Mouse (Mus musculus) adrenal gland, adult (tissue): ENCODE results near the gene Tle1.

ENCODE experiments used
- DNase-seq, 2 experiments: peaks; one replicate each; pipeline ENCODE4 v3.0.0; 2022 to 2023; ENCODE audit warnings: low spot score in 1 of 2; ENCODE audit not compliant: inconsistent age in 2 of 2

Tle1 gene

DNA sequence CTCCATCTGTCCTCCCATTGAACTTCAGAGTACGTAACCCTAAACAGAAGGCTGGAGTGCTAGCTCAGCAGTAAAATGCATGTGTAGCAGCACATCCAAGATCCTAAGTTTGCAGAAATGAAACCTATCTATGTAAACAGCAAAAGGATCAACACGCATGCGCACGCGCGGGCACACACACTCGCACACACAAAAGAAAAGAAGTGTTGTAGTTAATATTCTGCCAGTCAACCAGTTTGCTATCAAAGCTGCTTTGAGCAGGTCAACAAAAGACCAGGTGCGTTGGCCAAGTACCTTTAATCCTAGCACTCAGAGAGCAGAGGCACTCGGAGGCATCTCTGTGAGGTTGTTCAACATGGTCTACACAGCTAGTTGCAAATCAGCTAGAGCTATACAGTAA is 35.0 kb downstream of the Tle1 start:
- DNase-seq, result no peak

DNA sequence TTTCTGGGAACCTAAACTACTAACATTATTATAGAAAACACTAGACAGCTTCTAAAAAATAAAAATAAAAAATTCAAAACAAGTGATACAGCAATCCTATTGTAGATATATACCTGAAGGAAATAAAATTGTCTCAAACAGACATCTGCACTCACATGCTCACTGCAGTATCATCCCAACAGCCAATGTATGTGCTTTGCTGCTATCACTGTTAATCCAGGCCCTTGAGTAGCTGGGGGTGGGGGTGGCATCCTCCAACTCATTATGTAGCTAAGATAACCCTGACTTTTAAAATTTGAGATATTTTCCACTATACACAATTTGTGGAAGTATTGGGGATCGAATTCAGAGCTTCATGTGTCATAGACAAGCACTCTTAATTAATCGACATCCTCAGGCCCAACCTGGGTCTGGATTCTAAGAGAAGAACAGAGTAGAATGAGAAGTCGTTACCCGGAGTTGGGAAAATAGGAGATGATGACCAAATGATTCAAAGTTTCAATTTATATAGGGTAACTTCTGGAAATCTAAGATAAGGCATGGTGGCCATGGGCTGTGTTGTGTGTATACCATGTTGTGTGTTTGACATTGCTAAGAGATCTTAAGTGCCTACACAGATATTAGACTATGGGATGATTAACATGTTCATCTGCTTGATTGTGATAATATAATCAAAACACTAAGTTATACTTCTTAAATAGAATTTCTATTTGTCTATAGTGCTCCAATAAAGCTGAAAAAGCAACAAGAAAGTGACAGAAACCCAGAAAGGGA is 38.1 kb downstream of the Tle1 start:
- no peak for DNase-seq

GRCm38 (mm10) chr4:72160102-72160511 is 40.6 kb downstream of the Tle1 start:
- DNase-seq, result no peak

- no peak for DNase-seq
Observed at GRCm38 (mm10) chr4:72157931-72158371, 42.8 kb downstream of the Tle1 start.

- peak in 1 of 2 experiments; percentile 48 for DNase-seq
Observed at GRCm38 (mm10) chr4:72150460-72151131, 50.1 kb downstream of the Tle1 start.

DNA sequence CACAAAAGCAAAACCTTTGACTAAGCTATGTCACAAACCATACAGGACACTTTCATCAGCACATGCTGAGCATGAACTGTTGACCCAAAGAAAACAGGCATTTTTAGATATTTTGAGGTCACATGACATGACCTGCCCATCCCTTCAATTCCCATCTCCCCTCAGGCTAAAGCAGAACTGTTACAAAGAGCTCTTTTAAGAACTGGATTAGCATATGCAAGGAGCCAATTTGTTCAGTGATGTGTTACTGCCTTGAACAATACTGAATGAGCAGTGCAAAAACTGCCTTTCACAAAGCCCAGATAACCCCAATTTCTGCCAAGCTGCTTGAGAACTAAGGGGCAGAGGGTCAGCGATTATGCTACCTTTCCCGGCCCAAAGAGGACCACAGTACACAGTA is 54.7 kb downstream of the Tle1 start:
- no peak for DNase-seq

DNA sequence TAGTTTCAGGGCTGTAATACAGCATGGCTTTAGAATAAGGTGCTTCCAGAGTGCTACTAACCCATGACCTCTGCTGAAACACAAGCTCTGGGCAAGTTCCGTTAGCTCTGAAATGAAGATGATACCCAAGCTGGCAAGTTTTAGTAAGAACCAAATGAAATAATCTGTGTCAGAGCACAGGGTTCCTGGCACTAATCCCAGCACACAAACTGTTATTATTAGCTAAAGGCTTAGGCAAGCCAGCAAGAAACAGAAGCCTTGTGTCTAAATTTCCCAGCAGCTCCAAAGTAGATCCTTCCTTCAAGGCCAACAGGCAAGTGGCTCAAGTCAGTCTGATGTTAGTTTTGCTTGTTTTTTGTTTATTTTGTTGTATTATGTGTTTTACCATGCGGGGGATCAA is 56.2 kb downstream of the Tle1 start:
- DNase-seq, result no peak

DNA sequence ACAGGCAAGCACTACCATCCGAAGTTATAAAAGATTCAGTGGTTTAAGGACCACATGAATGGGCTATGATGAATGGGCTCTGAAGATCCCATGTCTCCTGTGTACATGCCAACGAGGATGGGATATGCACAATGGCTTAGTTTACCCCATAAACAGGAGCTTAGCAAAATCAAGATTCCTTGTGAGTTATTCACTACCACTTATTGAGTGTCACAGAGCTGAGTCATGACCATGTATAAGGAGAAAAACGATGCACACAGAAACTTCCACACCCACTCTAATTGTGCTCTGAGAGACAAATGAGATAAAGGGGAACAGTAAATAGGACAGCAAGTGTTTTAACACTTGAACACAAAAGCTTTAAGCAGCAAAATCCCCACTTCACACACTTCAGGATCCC is 60.0 kb downstream of the Tle1 start:
- no peak for DNase-seq

DNA sequence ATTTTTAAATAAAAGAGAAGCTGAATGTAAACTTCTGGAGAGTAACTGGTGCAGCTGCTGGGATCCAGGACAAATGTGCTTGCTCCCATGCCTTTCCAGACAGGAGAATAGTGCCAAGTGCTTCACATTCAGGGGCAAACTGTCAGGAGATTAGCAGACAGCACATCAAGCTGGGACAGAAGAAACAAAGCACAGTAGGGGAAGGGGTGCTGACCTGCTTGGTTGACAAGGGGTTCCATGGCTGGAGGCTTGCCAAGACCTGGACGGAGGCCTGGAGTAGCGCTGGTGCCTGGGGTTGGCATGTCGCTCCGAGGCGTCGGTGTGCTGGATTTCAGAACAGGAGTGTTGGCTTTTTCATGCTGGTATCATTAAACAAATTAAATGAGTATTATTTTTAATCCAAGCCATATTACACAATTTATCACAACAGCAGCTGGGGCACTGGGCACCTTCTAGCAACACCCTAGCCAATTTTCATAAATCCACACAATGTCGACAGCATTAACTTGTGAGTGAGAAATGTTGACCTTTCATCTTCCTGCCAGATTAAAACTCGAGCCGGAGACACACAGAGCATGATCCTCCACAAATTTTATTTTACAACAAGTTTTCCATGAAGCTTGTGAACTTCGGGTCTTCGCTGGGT is 61.1 kb downstream of the Tle1 start:
- DNase-seq, result no peak

DNA sequence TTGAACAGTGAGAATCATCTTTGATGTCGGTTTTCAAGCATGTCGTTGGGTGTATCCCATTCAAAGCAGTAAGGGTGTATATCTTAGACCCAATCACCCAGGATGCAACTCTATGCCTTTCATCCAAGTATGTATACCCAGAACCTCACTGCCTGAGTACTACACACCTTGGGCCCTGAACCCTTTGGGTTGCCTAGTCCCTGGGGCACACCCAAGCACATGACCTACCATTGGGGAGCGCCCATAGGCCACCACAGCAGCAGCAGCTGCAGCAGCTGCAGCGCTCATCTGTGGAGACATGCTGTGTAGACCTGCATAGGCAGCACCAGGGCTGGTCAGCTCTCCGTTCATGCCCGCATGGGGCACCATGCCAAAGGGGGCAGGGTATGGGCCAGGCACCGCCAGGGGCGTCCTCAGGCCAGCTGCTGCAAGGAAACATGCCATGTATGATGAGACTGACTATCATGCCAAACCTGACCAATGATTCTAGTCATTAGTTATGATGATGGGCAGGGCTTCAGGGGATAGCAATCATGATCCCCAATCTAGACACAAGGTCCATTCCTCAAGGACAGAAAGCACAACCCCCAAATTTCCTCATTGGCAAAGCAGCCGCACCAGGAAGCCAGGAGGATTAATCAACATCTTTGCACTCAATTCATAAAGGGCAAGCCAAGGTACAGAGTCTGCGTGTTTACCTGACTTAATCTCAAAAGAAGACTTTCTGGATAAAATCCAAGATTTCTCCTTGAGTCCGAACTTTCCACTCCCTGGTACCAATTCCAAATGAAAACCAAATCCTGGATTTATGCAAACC is 62.2 kb downstream of the Tle1 start:
- no peak for DNase-seq

- no peak for DNase-seq
Observed at GRCm38 (mm10) chr4:72132646-72133045, 68.1 kb downstream of the Tle1 start.

DNA sequence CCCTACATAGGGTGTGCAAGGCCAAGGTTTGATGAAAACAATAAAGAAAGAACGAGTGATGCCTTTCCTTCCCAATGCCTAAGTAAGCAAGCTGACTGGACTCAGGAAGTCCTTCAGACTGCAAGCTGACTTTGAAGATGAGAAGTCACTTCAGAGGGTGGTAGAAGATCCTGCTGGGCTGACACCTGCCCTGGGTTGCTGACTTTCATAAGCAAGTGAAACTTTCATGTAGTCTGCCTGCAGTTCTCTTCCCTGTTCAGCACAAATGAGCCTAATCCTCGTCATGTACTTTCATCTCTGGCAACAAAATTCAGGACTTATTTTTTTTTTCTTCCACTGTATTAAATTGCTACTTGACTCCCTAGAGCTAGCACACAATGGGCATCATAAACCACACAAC is 73.1 kb downstream of the Tle1 start:
- DNase-seq, result no peak

- no peak for DNase-seq
Observed at GRCm38 (mm10) chr4:72124790-72125189, 75.9 kb downstream of the Tle1 start.

- DNase-seq, result no peak
Observed at GRCm38 (mm10) chr4:72122837-72123236, 77.9 kb downstream of the Tle1 start.

DNA sequence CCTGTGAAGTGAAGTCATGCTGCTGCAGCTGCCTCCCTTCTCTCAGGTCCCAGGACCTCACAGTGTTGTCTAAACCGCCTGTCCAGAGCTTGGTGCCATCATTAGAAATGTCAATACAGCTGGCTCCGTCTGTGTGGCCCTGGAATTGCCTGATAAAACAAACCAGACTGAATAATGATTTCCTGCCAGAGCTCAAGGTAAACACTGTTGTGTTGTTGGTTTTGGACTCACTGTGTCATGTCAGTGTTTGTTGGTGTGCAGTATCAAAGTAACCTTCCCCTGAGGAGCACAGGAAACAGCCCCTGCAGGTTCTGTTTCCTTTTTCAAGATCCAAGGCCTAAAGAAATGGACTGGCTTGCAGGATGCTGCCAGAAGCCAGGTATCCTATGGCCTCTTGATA is 78.4 kb downstream of the Tle1 start:
- DNase-seq, result no peak

GRCm38 (mm10) chr4:72120050-72120449 is 80.7 kb downstream of the Tle1 start:
- DNase-seq, result no peak

GRCm38 (mm10) chr4:72105702-72106101 is 95.0 kb downstream of the Tle1 start:
- no peak for DNase-seq

DNA sequence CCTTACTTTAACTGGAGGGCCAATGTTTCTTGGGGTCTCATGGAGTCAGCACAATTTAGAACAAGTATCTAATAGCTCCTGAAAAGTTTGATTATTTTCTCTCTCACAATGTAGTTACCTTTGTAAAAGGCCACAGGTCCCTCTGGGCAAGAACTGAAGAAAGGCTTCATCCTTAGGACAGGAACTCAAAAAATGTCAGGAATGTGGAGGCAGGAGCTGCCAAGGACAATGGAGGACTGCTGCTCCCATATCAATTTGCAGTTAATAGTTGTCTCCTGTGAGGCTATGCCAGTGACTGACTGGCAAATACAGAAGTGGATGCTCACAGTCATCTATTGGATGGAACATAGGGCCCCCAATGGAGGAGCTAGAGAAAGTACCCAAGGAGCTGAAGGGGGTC is 96.5 kb downstream of the Tle1 start:
- no peak for DNase-seq

DNA sequence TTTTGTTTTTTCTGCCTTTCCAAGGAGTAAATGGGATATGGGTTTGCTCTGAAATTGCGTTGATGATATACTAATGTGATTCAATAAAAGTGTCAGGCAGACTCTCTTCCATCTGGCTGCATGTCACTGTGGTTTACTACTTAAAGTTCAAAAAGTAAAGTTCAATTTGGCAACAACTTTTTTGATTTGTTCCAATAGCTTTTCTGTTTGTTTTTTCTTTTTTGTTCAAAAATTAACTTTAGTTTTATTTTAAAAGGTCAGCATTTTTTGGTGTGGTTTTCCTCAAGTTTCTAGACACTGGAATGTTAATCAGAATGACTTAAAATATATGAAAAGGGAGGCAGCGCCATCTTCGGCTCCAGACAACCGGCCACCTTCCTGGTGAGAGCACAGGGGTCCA is 112.9 kb downstream of the Tle1 start:
- DNase-seq, result no peak

DNA sequence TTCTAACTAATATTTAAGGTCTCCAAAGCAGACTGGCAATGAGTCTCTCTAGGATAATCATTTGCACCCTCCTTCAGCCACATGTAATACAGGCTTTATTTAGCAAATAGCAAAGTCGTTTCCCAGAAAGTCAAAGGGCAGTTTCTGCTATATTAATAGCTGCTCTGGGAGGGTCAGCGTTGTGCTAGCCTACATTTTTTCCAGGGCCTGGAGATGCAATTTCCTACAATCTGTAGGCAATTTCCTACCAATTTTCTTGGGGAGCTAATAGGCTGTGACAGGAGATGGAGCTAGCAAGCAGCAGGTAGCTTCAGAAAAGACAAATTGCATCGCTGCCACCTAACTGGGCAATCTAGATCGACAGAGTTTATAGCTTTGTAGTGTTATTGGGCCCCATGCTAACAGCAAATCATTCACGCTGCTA is 131.6 kb downstream of the Tle1 start:
- no peak for DNase-seq

- DNase-seq, result no peak
Observed at GRCm38 (mm10) chr4:72067937-72068336, 132.8 kb downstream of the Tle1 start.
